Mouse (Mus musculus) thymus, adult 2 months (tissue): ENCODE data around the gene Gm28539.

Experiments used
- CTCF ChIP-seq: fragments of 200-500 bp; IDR thresholded peaks from 2 replicates; pipeline ENCODE4 v1.5.1; 2012; ENCODE audit warnings: mild to moderate bottlenecking, control low read depth, low read length, moderate library complexity, borderline replicate concordance; ENCODE audit not compliant: control insufficient read depth, poor library complexity, insufficient read depth; ENCODE audit errors: extremely low read depth
- POLR2A ChIP-seq: fragments of 200-500 bp; IDR thresholded peaks from 2 replicates; pipeline ENCODE4 v1.6.1; 2012; ENCODE audit warnings: mild to moderate bottlenecking, low read length, control low read depth, moderate library complexity; ENCODE audit not compliant: control insufficient read depth, poor library complexity, insufficient read depth; ENCODE audit errors: extremely low read depth

DNA sequence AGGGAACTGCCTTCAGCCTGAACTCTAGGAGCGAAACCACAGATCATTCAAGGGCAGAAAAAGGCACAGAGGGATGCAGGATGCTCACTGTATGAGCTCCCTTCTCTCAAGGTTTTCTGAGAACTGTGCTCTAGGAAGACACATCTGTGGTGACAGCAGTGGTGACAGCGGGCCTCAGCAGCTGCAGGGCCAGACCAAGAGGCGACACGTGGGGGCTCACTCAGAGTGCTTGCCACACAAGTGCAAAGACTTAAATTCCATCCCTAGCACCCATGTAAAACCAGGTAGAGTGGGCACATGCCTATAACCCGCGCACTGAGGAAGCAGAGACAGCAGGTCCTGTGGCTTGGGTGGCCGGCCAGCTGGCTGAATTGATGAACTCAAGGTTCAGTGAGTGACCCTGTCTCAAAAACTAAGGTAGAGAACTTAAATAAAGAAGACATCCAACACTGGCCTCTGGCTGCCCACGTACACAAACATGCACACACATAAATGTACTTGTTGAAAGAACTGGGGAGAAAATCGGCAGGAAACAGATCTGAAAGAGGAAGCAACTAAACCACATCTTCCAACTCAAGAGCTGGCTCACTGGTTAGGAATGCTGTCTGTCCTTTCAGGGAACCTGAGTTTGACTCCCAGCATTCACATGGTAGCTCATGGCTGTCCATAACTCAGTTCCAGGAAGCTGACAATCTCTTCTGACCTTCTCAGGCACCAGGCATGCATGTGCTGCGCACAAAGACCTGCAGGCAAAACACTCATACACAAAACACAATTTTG, 47.6 kb upstream of the Gm28539 start:
- no peak for TF ChIP-seq POLR2A
- no peak for TF ChIP-seq CTCF
